Mouse (Mus musculus): ENCODE results near the gene Rpl21. TPM values are rescaled to one million over a fixed set of nuclear protein-coding genes. Genes with fewer than 3 reads are reported as not detected.

Gene Rpl21
- polyA plus RNA-seq, 1 experiment, result 16.3 TPM

DNA sequence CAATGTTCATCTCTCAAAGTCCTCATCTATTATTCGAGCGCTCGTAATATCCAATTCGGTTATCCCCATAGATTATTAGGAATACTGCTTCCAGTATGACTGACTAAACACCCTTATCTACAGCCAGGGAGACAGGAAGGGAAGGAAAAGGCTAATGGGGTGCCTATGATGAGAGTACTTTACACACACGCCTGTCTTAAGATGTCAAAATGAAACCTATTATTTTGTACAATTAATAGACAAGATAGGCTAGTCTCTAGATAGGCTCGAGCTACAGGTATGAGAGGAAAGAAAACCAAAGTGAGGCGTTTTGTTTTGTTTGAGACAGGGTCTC is 288 bp upstream of the Rpl21 start:
- 46% methylated on average over 7 of the region's 7 CpGs for WGBS
- Histone ChIP-seq H3K27me3 (ENCODE audit: control insufficient read depth, insufficient read depth, low read length) (no peaks in the 10 kb centered on the region), H3K36me3 (ENCODE audit: control insufficient read depth, insufficient read depth, low read length) (peaks cover 27% of the 10 kb centered on the region), H3K4me1 (ENCODE audit: control insufficient read depth, insufficient read depth, insufficient read length, low read length) (peaks cover 3% of the 10 kb centered on the region; the same call in 1 of the 2 replicates), H3K27ac (ENCODE audit: insufficient read depth, low read depth, low read length) (peak overlapping the region; percentile 71), H3K4me3 (ENCODE audit: low read depth, low read length) (peak overlapping the region; percentile 72)
- TF ChIP-seq POLR2A (IDR thresholded peaks at IDR 0.05; ENCODE audit: low read depth, low read length), result no peak
- TF ChIP-seq CTCF (IDR thresholded peaks at IDR 0.05; ENCODE audit: extremely low read depth, insufficient read length, insufficient replicate concordance, low read depth, low read length), result no peak

DNA sequence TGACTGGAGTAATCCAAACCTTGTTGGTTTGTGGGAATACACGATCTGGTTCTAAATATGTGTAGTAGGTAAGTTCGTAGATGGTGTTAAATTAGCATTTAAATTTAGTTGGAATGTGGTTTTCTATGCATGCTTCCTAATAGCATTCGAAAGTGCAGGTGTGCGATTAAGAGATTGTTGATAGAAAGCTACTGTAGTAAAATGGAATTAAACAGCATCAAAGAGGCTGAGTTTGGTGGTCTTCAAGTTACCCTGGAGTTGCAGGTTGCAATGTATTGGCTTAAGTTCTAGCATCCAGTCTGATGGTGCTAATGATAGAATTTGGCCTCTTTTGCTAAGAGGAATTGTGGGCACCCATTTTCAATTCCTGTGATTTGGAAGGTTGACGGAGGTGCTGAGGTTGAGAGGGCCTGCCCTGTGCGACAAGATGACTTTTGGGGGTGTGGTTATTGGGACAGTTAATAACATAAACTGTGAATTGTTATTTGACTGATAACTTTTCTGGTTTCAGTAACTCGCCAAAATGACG is 1.0 kb downstream of the Rpl21 start:
- WGBS, result 7% methylated on average over 8 of the region's 8 CpGs
- peaks cover 32% of the 10 kb centered on the region for H3K36me3 ChIP-seq (ENCODE audit: control insufficient read depth, insufficient read depth, low read length)
- TF ChIP-seq CTCF (IDR thresholded peaks at IDR 0.05; ENCODE audit: extremely low read depth, insufficient read length, insufficient replicate concordance, low read depth, low read length) (no peak), POLR2A (IDR thresholded peaks at IDR 0.05; ENCODE audit: low read depth, low read length) (no peak)
- H3K4me3 ChIP-seq (ENCODE audit: low read depth, low read length), result peak overlapping the region; percentile 72
- H3K27me3 ChIP-seq (ENCODE audit: control insufficient read depth, insufficient read depth, low read length), result no peaks in the 10 kb centered on the region
- peaks cover 3% of the 10 kb centered on the region; the same call in 1 of the 2 replicates for H3K4me1 ChIP-seq (ENCODE audit: control insufficient read depth, insufficient read depth, insufficient read length, low read length)
- peak overlapping the region; percentile 71; the same call in 1 of the 2 replicates for H3K27ac ChIP-seq (ENCODE audit: insufficient read depth, low read depth, low read length)

DNA sequence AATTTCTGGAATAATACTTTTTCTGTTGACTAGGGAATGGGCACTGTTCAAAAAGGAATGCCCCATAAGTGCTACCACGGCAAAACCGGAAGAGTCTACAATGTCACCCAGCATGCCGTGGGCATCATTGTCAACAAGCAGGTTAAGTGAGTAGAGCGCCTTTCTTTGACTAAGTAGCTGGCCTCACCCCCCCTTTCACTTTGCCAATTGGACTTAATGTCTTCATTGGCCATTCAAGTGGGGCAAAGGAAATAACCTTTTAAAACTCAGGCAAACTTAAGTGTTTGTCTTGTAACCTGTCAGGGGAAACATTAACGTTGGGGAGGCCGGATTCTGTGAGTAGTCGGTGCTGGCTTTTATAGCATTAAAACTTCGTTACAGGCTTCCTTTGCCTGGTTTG is 2.3 kb downstream of the Rpl21 start:
- peaks cover 35% of the 10 kb centered on the region for H3K36me3 ChIP-seq (ENCODE audit: control insufficient read depth, insufficient read depth, low read length)

DNA sequence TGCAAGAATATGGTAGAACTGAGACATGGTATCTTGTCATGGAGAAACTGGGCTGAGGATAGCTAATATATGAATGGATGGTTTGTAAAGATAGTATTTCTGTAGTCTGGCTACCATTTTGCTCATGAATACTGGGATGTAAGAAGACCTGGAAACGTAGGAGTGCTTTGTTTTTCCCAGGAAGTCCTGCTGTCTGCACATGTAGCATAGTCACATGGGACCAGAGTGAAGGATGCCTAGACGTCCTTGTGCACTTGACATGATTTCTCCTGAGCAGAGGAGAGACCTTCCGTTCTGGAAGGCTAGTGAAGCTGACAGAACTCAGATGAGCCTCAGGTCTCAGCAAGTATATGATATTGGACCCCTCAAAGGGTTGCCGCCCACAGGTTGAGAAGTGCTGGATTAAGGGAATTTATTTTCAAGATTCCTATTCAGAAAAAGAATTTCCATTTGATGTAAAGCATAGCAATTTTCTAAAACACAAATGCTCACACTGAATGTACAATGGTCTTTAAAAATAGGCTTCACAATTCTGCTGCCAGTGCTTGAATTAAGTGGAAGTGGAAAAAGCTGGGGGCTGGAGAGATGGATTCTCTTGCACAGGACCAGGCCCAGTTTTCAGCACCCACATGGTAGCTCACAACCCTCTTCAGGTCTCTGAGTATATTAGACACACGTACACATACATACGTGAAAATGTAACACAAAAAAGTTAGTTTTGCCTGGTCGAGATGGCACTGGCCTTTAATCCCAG is 5.5 kb downstream of the Rpl21 start:
- Histone ChIP-seq H3K4me1 (ENCODE audit: control insufficient read depth, insufficient read depth, insufficient read length, low read length) (peaks cover 3% of the 10 kb centered on the region; the same call in 1 of the 2 replicates), H3K27me3 (ENCODE audit: control insufficient read depth, insufficient read depth, low read length) (no peaks in the 10 kb centered on the region), H3K4me3 (ENCODE audit: low read depth, low read length) (no peak overlapping the region), H3K36me3 (ENCODE audit: control insufficient read depth, insufficient read depth, low read length) (peaks cover 35% of the 10 kb centered on the region), H3K27ac (ENCODE audit: insufficient read depth, low read depth, low read length) (no peak overlapping the region)
- WGBS, result 70% methylated on average over 7 of the region's 7 CpGs
- TF ChIP-seq CTCF (IDR thresholded peaks at IDR 0.05; ENCODE audit: extremely low read depth, insufficient read length, insufficient replicate concordance, low read depth, low read length), result no peak
- no peak for TF ChIP-seq POLR2A (IDR thresholded peaks at IDR 0.05; ENCODE audit: low read depth, low read length)

More for the DNA sequence above, 2.3 kb downstream of the Rpl21 start:
- 54% methylated on average over 8 of the region's 8 CpGs for WGBS
- TF ChIP-seq CTCF (IDR thresholded peaks at IDR 0.05; ENCODE audit: extremely low read depth, insufficient read length, insufficient replicate concordance, low read depth, low read length) (no peak), POLR2A (IDR thresholded peaks at IDR 0.05; ENCODE audit: low read depth, low read length) (no peak)
- Histone ChIP-seq H3K4me1 (ENCODE audit: control insufficient read depth, insufficient read depth, insufficient read length, low read length) (peaks cover 3% of the 10 kb centered on the region; the same call in 1 of the 2 replicates), H3K27me3 (ENCODE audit: control insufficient read depth, insufficient read depth, low read length) (no peaks in the 10 kb centered on the region), H3K4me3 (ENCODE audit: low read depth, low read length) (no peak overlapping the region), H3K27ac (ENCODE audit: insufficient read depth, low read depth, low read length) (no peak overlapping the region)

DNA sequence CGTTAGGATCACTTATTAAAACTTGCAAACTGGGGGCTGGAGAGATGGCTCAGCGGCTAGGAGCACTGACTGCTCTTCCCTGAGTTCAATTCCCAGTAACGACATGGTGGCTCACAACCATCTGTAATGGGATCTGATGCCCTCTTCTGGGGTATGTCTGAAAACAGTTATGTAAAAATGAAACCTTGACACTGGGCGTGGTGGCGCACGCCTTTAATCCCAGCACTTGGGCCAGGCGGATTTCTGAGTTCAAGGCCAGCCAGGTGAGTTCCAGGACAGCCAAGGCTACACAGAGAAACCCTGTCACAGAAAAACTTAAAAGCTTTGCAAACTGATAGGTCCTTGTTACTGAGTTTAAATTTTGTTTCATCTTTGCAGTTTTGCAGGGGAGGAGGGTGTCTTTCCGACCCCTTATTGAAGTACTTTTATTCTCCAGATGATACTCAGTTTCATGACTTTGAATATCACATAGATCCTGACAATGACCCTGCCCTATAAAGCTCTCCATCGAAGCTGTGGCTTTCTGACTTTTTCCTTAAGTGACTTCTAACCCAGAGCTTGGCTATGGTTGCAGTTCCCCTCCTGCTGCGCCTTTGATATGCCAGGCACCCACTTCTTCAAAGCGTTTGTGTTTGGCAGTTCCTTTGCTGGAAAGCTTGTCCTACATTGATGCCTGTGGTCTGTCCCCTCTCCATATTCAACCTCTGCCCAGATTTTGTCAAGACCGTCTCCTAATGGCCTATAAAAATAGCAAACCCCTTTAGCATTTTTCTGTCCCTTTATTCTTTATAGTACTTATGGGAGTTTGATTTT is 6.4 kb downstream of the Rpl21 start:
- Histone ChIP-seq H3K36me3 (ENCODE audit: control insufficient read depth, insufficient read depth, low read length) (peaks cover 35% of the 10 kb centered on the region), H3K4me1 (ENCODE audit: control insufficient read depth, insufficient read depth, insufficient read length, low read length) (no peaks in the 10 kb centered on the region), H3K4me3 (ENCODE audit: low read depth, low read length) (no peak overlapping the region), H3K27ac (ENCODE audit: insufficient read depth, low read depth, low read length) (no peak overlapping the region), H3K27me3 (ENCODE audit: control insufficient read depth, insufficient read depth, low read length) (no peaks in the 10 kb centered on the region)
- TF ChIP-seq CTCF (IDR thresholded peaks at IDR 0.05; ENCODE audit: extremely low read depth, insufficient read length, insufficient replicate concordance, low read depth, low read length) (no peak), POLR2A (IDR thresholded peaks at IDR 0.05; ENCODE audit: low read depth, low read length) (no peak)
- 54% methylated on average over 12 of the region's 12 CpGs for WGBS

DNA sequence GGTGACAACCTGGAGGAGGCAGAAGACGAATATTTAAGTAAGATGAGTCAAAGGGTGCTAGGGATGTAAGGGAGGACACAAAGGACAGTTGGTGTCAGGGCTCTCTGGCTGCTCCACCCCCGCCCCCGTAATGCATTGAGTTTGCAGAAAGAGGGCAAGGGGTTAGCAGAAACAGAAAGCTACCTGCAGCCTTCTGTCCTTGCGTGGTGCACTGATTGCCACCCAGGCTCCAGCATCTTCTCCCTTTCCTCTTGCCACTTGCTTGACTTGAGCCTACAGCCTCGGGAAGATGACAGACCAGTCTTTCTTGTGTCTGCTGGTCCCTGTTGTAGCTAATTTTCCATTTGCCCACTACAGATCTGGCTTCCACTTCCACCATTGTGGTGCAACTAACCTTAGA is 7.1 kb downstream of the Rpl21 start:
- no peak overlapping the region for H3K4me3 ChIP-seq (ENCODE audit: low read depth, low read length)
- TF ChIP-seq CTCF (IDR thresholded peaks at IDR 0.05; ENCODE audit: extremely low read depth, insufficient read length, insufficient replicate concordance, low read depth, low read length) (no peak), POLR2A (IDR thresholded peaks at IDR 0.05; ENCODE audit: low read depth, low read length) (no peak)
- H3K27ac ChIP-seq (ENCODE audit: insufficient read depth, low read depth, low read length), result no peak overlapping the region
- no peaks in the 10 kb centered on the region; the same call in 1 of the 2 replicates for H3K4me1 ChIP-seq (ENCODE audit: control insufficient read depth, insufficient read depth, insufficient read length, low read length)
- 79% methylated on average over 5 of the region's 5 CpGs for WGBS
- H3K36me3 ChIP-seq (ENCODE audit: control insufficient read depth, insufficient read depth, low read length), result peaks cover 32% of the 10 kb centered on the region
- H3K27me3 ChIP-seq (ENCODE audit: control insufficient read depth, insufficient read depth, low read length), result no peaks in the 10 kb centered on the region

DNA sequence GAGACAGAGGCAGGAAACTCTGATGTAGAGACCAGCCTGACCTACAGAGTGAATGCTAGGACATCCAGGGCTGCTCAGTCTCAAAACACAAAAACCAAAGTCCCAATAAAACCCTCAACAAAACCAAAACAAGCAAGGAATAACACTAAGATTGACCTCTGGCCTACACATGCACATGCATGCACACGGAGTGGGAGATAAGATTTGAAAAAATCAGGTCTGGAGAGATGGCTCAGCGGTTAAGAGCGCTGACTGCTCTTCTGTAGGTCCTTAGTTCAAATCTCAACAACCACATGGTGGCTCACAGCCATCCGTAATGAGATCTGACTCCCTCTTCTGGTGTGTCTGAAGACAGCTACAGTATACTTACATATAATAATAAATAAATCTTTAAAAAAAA is 7.7 kb downstream of the Rpl21 start:
- Histone ChIP-seq H3K4me3 (ENCODE audit: low read depth, low read length) (no peak overlapping the region), H3K27ac (ENCODE audit: insufficient read depth, low read depth, low read length) (no peak overlapping the region), H3K36me3 (ENCODE audit: control insufficient read depth, insufficient read depth, low read length) (peaks cover 26% of the 10 kb centered on the region), H3K27me3 (ENCODE audit: control insufficient read depth, insufficient read depth, low read length) (no peaks in the 10 kb centered on the region), H3K4me1 (ENCODE audit: control insufficient read depth, insufficient read depth, insufficient read length, low read length) (peaks cover 2% of the 10 kb centered on the region; the same call in 1 of the 2 replicates)
- TF ChIP-seq CTCF (IDR thresholded peaks at IDR 0.05; ENCODE audit: extremely low read depth, insufficient read length, insufficient replicate concordance, low read depth, low read length), result no peak
- TF ChIP-seq POLR2A (IDR thresholded peaks at IDR 0.05; ENCODE audit: low read depth, low read length), result no peak
- WGBS, result 63% methylated on average over 4 of the region's 4 CpGs

All from small intestine, adult 2 months (tissue).